In the genomic region with DNA sequence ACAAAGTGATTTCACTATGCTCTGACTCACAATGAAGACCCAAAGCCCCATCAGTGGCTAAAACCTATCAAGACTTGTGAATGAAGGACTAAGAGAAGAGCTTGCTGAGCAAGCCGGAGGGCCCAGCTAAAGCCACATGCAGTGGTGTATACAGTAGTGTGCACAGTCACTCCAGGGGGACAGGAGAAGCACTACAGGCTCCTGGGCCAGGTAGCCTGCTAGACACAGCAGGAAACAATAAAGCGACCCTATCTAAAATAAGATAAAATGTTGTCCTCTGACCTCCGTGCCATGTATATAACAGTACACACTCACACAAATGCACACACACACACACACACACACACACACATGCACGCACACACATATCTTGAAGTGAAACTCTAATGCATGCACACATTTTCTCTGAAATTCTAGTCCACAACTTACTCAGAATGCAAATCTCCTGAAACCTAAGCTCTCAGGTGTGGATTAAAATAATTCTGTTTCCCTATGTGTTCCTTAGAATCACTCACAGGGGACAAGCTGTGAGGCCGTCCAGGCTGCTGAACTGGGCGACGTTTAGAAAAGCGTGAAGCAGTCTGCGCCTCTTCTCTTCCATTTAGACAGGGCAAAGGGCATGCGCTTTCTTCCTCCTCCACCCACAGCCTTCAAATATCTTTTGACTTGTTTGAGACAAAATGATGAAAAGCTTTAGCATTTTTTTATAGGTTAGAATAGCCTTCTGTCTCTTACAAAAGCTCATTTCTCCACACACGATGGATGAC, we compare ENCODE assay signal across 16 mouse cellular contexts.
"Had no signal": no experiment of that assay in that cellular context is flagged by ENCODE, and none has a peak within 500 bp of the region (broad histone marks: within the 10 kb centered on the region; RNA-seq: fewer than 3 reads in every experiment).

No protein-coding gene starts in this region.

- H3K36me3 ChIP-seq: limb, embryonic 13.5 days; liver, embryonic 15.5 days; midbrain, embryonic 12.5 days; neural tube, embryonic 13.5 days had no signal

- H3K4me2 ChIP-seq: limb, embryonic 13.5 days; liver, embryonic 15.5 days; midbrain, embryonic 12.5 days; neural tube, embryonic 13.5 days had no signal

- H3K4me3 ChIP-seq: limb, embryonic 13.5 days; liver, embryonic 15.5 days; midbrain, embryonic 12.5 days; neural tube, embryonic 13.5 days had no signal

- H3K9me3 ChIP-seq: limb, embryonic 13.5 days; liver, embryonic 15.5 days; midbrain, embryonic 12.5 days; neural tube, embryonic 13.5 days had no signal

- H3K4me1 ChIP-seq: neural tube, embryonic 13.5 days had no signal

- ATAC-seq: hindbrain, postnatal 0 days; midbrain, embryonic 16.5 days had no signal

- H3K27ac ChIP-seq: hindbrain, postnatal 0 days; limb, embryonic 13.5 days; liver, embryonic 15.5 days; macrophage; midbrain, embryonic 12.5 days; neural tube, embryonic 13.5 days had no signal

- H3K9ac ChIP-seq: limb, embryonic 13.5 days; liver, embryonic 15.5 days; midbrain, embryonic 12.5 days; neural tube, embryonic 13.5 days had no signal

- H3K27me3 ChIP-seq: limb, embryonic 13.5 days; liver, embryonic 15.5 days; midbrain, embryonic 12.5 days; neural tube, embryonic 13.5 days had no signal

- DNase-seq: kidney, adult 9 months; left cerebral cortex, postnatal 4 days; lung, adult 2 months; lung, postnatal 14 days; retina, postnatal 1 day; right cerebral cortex, postnatal 4 days; spleen, adult 18-20 months; thymus, adult 18-20 months; thymus, postnatal 14 days had no signal
